Mouse (Mus musculus): ENCODE measurements at regions not wholly inside any gene's neighbourhood (a gene's known extent, or its start where the extent isn't known, plus 50 kb on each side); places are given as distances from the start of the nearest gene placed in this dataset.

GRCm38 (mm10) chr10:125850370-125850769 lies 115.6 kb upstream of the Lrig3 start:
- TF ChIP-seq CTCF (IDR thresholded peaks at IDR 0.05; ENCODE audit: insufficient read depth, low read length) (no peak), POLR2A (IDR thresholded peaks at IDR 0.05; ENCODE audit: borderline replicate concordance, extremely low read depth, low read depth, low read length) (no peak)

All from lung, adult 2 months (tissue).